Mouse (Mus musculus) thymus, adult 2 months (tissue): Measurements from ENCODE around the gene Scmh1.

Source experiments
- CTCF ChIP-seq: fragments of 200-500 bp; IDR thresholded peaks from 2 replicates; pipeline ENCODE4 v1.5.1; 2012; ENCODE audit warnings: mild to moderate bottlenecking, control low read depth, low read length, moderate library complexity, borderline replicate concordance; ENCODE audit not compliant: control insufficient read depth, poor library complexity, insufficient read depth; ENCODE audit errors: extremely low read depth
- POLR2A ChIP-seq: fragments of 200-500 bp; IDR thresholded peaks from 2 replicates; pipeline ENCODE4 v1.6.1; 2012; ENCODE audit warnings: mild to moderate bottlenecking, low read length, control low read depth, moderate library complexity; ENCODE audit not compliant: control insufficient read depth, poor library complexity, insufficient read depth; ENCODE audit errors: extremely low read depth

DNA sequence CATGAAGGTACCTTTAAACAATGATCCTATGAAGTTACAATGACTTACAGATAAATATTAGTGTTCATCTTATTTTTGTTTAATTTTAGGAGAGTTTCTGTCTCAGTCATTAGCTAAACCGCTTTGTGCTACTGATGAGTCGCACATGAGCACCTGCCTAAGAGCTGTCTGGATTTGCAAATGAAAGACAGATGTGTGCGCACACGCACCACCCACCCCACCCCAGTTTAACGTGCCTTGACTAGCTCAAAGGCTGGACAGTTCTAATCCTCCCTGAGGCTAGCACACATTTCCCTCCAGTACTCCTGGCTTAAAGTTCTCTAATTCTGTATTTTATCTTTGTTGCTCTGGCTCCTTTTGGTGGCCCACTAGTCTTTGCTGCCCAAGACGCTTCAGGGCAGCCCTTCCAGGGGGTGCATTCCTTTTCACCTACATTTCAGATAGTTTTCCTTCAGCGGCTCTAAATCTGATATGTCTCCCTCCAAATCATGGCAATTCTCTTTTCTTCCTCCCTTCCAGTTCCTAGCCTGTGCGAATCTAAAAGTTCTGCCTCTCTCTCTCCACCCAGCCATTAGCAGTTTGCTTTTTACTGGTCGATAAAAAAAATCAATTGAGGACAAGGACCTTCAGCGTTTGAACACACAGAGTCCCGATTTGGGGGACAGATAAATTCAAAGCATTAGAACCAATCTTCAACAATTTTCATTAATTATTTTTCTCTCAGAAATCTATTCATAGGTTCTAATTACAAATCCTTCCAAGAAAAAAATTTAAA, 27.7 kb downstream of the Scmh1 start:
- TF ChIP-seq CTCF (no peak), POLR2A (no peak)
